Mouse (Mus musculus) MEL (cell line): ENCODE data around the gene Foxj2. TPM values are rescaled to one million over a fixed set of nuclear protein-coding genes. Genes with fewer than 3 reads are reported as not detected.

Experiments
- DNase-seq: peaks from one replicate; pipeline ENCODE4 v3.0.0; 2011; ENCODE audit warnings: low read depth, low spot score
- H3K27ac ChIP-seq: 2 replicates; pipeline ENCODE4 v1.5.1; 2012; ENCODE audit warnings: low read depth, mild to moderate bottlenecking, control low read depth, low read length, moderate library complexity; ENCODE audit not compliant: control insufficient read depth
- H3K27me3 ChIP-seq, 2 experiments: fragments of 150-350 bp in 1 of 2; sonication (generic) in 1 of 2; 2 replicates each; pipeline ENCODE4 v1.6.1; 2012; ENCODE audit warnings: low read length in 2 of 2, mild to moderate bottlenecking in 2 of 2, improper control_type of control experiment in 1 of 2, moderate library complexity in 1 of 2; ENCODE audit not compliant: insufficient read depth in 2 of 2, control insufficient read depth in 1 of 2
- H3K36me3 ChIP-seq, 2 experiments: 2 replicates each; pipeline ENCODE4 v1.6.1; 2012 to 2014; ENCODE audit warnings: low read length in 2 of 2, improper control_type of control experiment in 1 of 2, inconsistent platforms in 1 of 2, mild to moderate bottlenecking in 1 of 2; ENCODE audit not compliant: insufficient read depth in 2 of 2, control insufficient read depth in 1 of 2
- H3K4me1 ChIP-seq, 2 experiments: fragments of 150-350 bp in 1 of 2; sonication (generic) in 1 of 2; 2 replicates each; pipeline ENCODE4 v1.6.1; 2012; ENCODE audit warnings: low read length in 2 of 2, improper control_type of control experiment in 1 of 2, mild to moderate bottlenecking in 1 of 2; ENCODE audit not compliant: insufficient read depth in 2 of 2, control insufficient read depth in 1 of 2
- H3K4me3 ChIP-seq, 2 experiments: fragments of 150-350 bp in 1 of 2; sonication (generic) in 1 of 2; 2 replicates each; pipeline ENCODE4 v1.5.1; 2012; ENCODE audit warnings: low read depth in 2 of 2, low read length in 2 of 2, mild to moderate bottlenecking in 2 of 2, moderate library complexity in 2 of 2, control low read depth in 1 of 2, improper control_type of control experiment in 1 of 2; ENCODE audit not compliant: control insufficient read depth in 1 of 2, insufficient read depth in 1 of 2
- H3K79me2 ChIP-seq: 2 replicates; pipeline ENCODE4 v1.6.1; 2012; ENCODE audit warnings: mild to moderate bottlenecking, low read length, moderate library complexity; ENCODE audit not compliant: control insufficient read depth, poor library complexity, insufficient read depth
- H3K9ac ChIP-seq: 2 replicates; pipeline ENCODE4 v1.6.1; 2012; ENCODE audit warnings: low read depth, mild to moderate bottlenecking, control low read depth, low read length, moderate library complexity; ENCODE audit not compliant: control insufficient read depth, poor library complexity, severe bottlenecking
- H3K9me3 ChIP-seq: fragments of 150-350 bp; sonication (generic); replicated peaks from 2 replicates; pipeline ENCODE4 v1.6.1; 2012; ENCODE audit warnings: mild to moderate bottlenecking, low read length, improper control_type of control experiment, moderate library complexity; ENCODE audit not compliant: insufficient read depth
- CHD2 ChIP-seq: IDR thresholded peaks from 2 replicates; pipeline ENCODE4 v1.6.1; 2011; ENCODE audit warnings: low read length, improper control_type of control experiment
- CTCF ChIP-seq, 3 experiments: IDR thresholded peaks in 2 of 3; conservative IDR thresholded peaks in 1 of 3; 2 replicates each; pipeline ENCODE4 v1.5.1; 2011 to 2012; ENCODE audit warnings: low read length in 3 of 3, low read depth in 2 of 3, mild to moderate bottlenecking in 2 of 3, improper control_type of control experiment in 1 of 3, inconsistent platforms in 1 of 3, mixed read lengths in 1 of 3, moderate library complexity in 1 of 3; ENCODE audit not compliant: control insufficient read depth in 1 of 3, insufficient read depth in 1 of 3, poor library complexity in 1 of 3, severe bottlenecking in 1 of 3
- GATA1 ChIP-seq: IDR thresholded peaks from 2 replicates; pipeline ENCODE4 v1.6.1; 2011; ENCODE audit warnings: low read depth, low read length, improper control_type of control experiment
- HCFC1 ChIP-seq: IDR thresholded peaks from 2 replicates; pipeline ENCODE4 v1.6.1; 2012; ENCODE audit warnings: low read depth, mild to moderate bottlenecking, inconsistent platforms, low read length, improper control_type of control experiment, moderate library complexity
- JUND ChIP-seq: IDR thresholded peaks from 2 replicates; pipeline ENCODE4 v1.6.1; 2011; ENCODE audit warnings: low read depth, mild to moderate bottlenecking, improper control_type of control experiment, low read length
- MAFK ChIP-seq: IDR thresholded peaks from 2 replicates; pipeline ENCODE4 v1.6.1; 2011; ENCODE audit warnings: low read depth, mild to moderate bottlenecking, low read length, improper control_type of control experiment, borderline replicate concordance
- MAX ChIP-seq: IDR thresholded peaks from 2 replicates; pipeline ENCODE4 v1.6.1; 2011; ENCODE audit warnings: low read length, improper control_type of control experiment
- MAZ ChIP-seq: IDR thresholded peaks from 2 replicates; pipeline ENCODE4 v1.6.1; 2012; ENCODE audit warnings: low read depth, mild to moderate bottlenecking, inconsistent platforms, low read length, improper control_type of control experiment
- MEF2A ChIP-seq: IDR thresholded peaks from 2 replicates; pipeline ENCODE4 v1.6.1; 2014; ENCODE audit warnings: low read depth, mild to moderate bottlenecking, inconsistent platforms, low read length, improper control_type of control experiment; ENCODE audit not compliant: poor library complexity, insufficient replicate concordance, severe bottlenecking; ENCODE audit errors: extremely low read depth
- MYB ChIP-seq: IDR thresholded peaks from 2 replicates; pipeline ENCODE4 v1.6.1; 2011; ENCODE audit warnings: mild to moderate bottlenecking, low read depth, low read length, improper control_type of control experiment
- NELFE ChIP-seq: IDR thresholded peaks from 2 replicates; pipeline ENCODE4 v1.6.1; 2011; ENCODE audit warnings: low read depth, low read length, improper control_type of control experiment
- POLR2A ChIP-seq, 2 experiments: IDR thresholded peaks; 2 replicates each; pipeline ENCODE4 v1.6.1; 2011 to 2012; ENCODE audit warnings: low read length in 2 of 2, mild to moderate bottlenecking in 2 of 2, control low read depth in 1 of 2, improper control_type of control experiment in 1 of 2, low read depth in 1 of 2, moderate library complexity in 1 of 2; ENCODE audit not compliant: control insufficient read depth in 1 of 2, insufficient read depth in 1 of 2, poor library complexity in 1 of 2
- POLR2AphosphoS2 ChIP-seq: IDR thresholded peaks from 2 replicates; pipeline ENCODE4 v1.6.1; 2011; ENCODE audit warnings: low read length, improper control_type of control experiment
- RAD21 ChIP-seq: IDR thresholded peaks from 2 replicates; pipeline ENCODE4 v1.6.1; 2011; ENCODE audit warnings: mild to moderate bottlenecking, low read depth, low read length, improper control_type of control experiment
- SIN3A ChIP-seq: IDR thresholded peaks from 2 replicates; pipeline ENCODE4 v1.6.1; 2012; ENCODE audit warnings: low read length, improper control_type of control experiment, inconsistent platforms
- SMC3 ChIP-seq: IDR thresholded peaks from 2 replicates; pipeline ENCODE4 v1.6.1; 2011; ENCODE audit warnings: low read depth, low read length, improper control_type of control experiment
- TAL1 ChIP-seq: IDR thresholded peaks from 2 replicates; pipeline ENCODE4 v1.6.1; 2012; ENCODE audit warnings: mild to moderate bottlenecking, inconsistent platforms, low read length, moderate library complexity, mixed read lengths
- TBP ChIP-seq: IDR thresholded peaks from 2 replicates; pipeline ENCODE4 v1.8.0; 2011; ENCODE audit warnings: low read depth, low read length, improper control_type of control experiment
- TCF12 ChIP-seq: IDR thresholded peaks from 2 replicates; pipeline ENCODE4 v1.6.1; 2014; ENCODE audit warnings: low read depth, mild to moderate bottlenecking, inconsistent platforms, low read length, improper control_type of control experiment, moderate library complexity
- USF1 ChIP-seq: IDR thresholded peaks from 2 replicates; pipeline ENCODE4 v1.6.1; 2014; ENCODE audit warnings: low read depth, mild to moderate bottlenecking, inconsistent platforms, low read length, improper control_type of control experiment, moderate library complexity
- ZMIZ1 ChIP-seq: IDR thresholded peaks from 2 replicates; pipeline ENCODE4 v1.6.1; 2012; ENCODE audit warnings: low read depth, mild to moderate bottlenecking, inconsistent platforms, low read length, improper control_type of control experiment, moderate library complexity
- ZNF384 ChIP-seq: IDR thresholded peaks from 2 replicates; pipeline ENCODE4 v1.6.1; 2012; ENCODE audit warnings: low read depth, mild to moderate bottlenecking, inconsistent platforms, low read length, improper control_type of control experiment
- polyA plus RNA-seq, 2 experiments: library from polyadenylated mRNA; stranded (reverse) in 1 of 2; unstranded in 1 of 2; fragments of >175 nt in 1 of 2; fragments of >200 nt in 1 of 2; gene quantifications; 2 replicates each; pipeline versions ENCODE4 v1.2.1 to v1.2.4; 2012; ENCODE audit warnings: low replicate concordance in 2 of 2, low read depth in 1 of 2; ENCODE audit not compliant: insufficient read length in 2 of 2, insufficient read depth in 1 of 2, missing spikeins in 1 of 2
- total RNA-seq: library from RNA; depleted of rRNA; stranded (reverse); fragments of 300-350 nt; gene quantifications from 2 replicates; pipeline ENCODE4 v1.2.3, GENCODE M21; 2012

The Foxj2 gene
- total and polyA plus RNA-seq, 3 experiments: 2.2 to 8.6 TPM; not detected in 1

DNA sequence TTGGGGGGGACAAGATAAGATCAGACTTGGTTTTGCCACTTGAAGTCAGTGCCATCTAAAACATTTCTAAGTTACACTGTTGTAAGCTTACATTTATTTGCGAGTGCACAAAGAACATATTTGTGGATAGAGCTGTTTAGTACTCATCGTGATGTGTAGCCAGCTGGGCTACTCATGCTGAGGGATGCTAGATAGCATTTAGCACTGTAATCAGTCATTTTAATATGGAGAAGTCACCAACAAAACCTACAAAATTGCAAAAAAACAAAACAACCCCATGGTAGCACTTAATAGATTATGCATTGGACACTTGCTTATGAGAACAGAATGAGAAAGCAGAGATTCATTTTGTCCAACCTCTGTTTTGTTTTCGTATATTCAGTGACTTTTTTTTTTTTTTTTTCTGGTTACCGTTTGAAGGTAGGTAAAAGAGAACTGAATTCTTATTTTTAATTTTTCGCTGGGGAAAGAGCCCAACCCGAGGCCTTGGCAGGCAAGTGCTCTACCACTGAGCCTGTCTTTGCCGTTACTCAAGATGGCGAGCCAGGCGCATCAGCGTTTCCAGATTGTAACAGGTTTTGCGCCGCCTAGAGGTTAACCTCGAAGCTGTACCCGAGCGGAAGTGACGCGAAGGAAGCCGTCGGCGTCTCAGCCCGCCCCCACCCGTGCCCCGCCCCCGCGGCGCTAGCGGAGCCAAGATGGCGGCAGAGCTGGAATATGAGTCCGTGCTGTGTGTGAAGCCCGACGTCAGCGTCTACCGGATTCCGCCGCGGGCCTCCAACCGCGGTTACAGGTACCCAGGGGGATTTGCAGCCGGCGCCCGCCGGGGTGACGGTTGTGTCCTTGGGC is 54.4 kb downstream of the Foxj2 start, which contains the start of gene Necap1:
Gene Necap1, plus strand, starts transcription at position 604 of the 849 bp plus-strand sequence.
- H3K4me1 ChIP-seq: peaks cover 2 to 6% of the 10 kb centered on the region in 2 experiments; a peak in 2 of 4 replicates
- peak; percentile 53; the same call in 1 of the 2 replicates for TF ChIP-seq ZNF384
- TF ChIP-seq TCF12: peak; percentile 81
- TF ChIP-seq RAD21: peak; percentile 48
- TF ChIP-seq CTCF (IDR thresholded peaks at IDR 0.05 in 2 of 3, conservative IDR thresholded peaks at IDR 0.05 in 1 of 3; ENCODE audit: control insufficient read depth in 1 of 3, insufficient read depth in 1 of 3, low read depth in 2 of 3, low read length in 3 of 3, poor library complexity in 1 of 3, severe bottlenecking in 1 of 3): peak; percentile 59 to 90 (median 80); a peak in 5 of 6 replicates
- peak; percentile 72 for TF ChIP-seq SIN3A
- peak; percentile 80; the same call in 1 of the 2 replicates for TF ChIP-seq ZMIZ1
- TF ChIP-seq JUND: no peak
- TF ChIP-seq NELFE: peak; percentile 91
- peak; percentile 86; the same call in 1 of the 2 replicates for TF ChIP-seq MAZ
- TF ChIP-seq SMC3: peak; percentile 51
- TF ChIP-seq HCFC1: peak; percentile 89
- no peak for TF ChIP-seq MAFK
- TF ChIP-seq MYB: 0 out of 2 replicates have a peak, but pooled peaks have one; percentile 9
- TF ChIP-seq POLR2AphosphoS2: peak; percentile 73; the same call in 1 of the 2 replicates
- TF ChIP-seq TBP: peak; percentile 77
- peak; percentile 74 to 89 for TF ChIP-seq POLR2A (IDR thresholded peaks at IDR 0.05; ENCODE audit: control insufficient read depth in 1 of 2, insufficient read depth in 1 of 2, low read depth in 1 of 2, low read length in 2 of 2, poor library complexity in 1 of 2)
- TF ChIP-seq TAL1: no peak
- no peak for TF ChIP-seq MAX
- TF ChIP-seq MEF2A: no peak
- TF ChIP-seq USF1: no peak
- TF ChIP-seq GATA1: no peak
- no peak for TF ChIP-seq CHD2
- DNase-seq: peak; percentile 97
- no peaks in the 10 kb centered on the region for H3K27me3 ChIP-seq
- peaks cover 3 to 15% of the 10 kb centered on the region in 2 experiments for H3K36me3 ChIP-seq
- peak within 1 kb of the TSS; percentile 83 to 100 for H3K4me3 ChIP-seq
- H3K79me2 ChIP-seq: peaks cover 24% of the 10 kb centered on the region
- H3K9ac ChIP-seq: peak within 1 kb of the TSS; percentile 99
- peak within 1 kb of the TSS; percentile 50 for H3K27ac ChIP-seq
- H3K9me3 ChIP-seq: no peaks in the 10 kb centered on the region
